Mouse (Mus musculus): ENCODE measurements at regions not wholly inside any gene's neighbourhood (a gene's known extent, or its start where the extent isn't known, plus 50 kb on each side); places are given as distances from the start of the nearest gene placed in this dataset.

DNA sequence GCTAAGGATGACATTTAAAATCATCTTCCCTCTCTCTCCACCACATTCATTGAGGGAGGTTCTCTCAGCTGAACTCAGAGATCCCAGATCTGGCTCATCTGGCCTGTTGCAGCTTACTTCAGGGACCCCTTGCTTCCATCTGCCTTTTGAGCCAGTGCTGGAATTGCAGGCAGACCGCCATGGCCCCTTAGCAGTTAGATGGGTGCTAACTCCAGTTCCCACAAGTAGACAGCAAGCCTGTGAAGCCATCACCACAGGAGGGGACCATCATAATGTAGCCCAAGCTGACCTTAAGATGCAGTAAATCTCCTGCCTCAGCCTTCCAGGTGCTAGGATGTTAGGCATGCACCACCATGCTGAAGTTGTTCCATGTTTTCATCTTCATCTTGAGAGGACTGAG, 221.7 kb upstream of the Mphosph6 start:
- Histone ChIP-seq H3K4me1 (no peaks in the 10 kb centered on the region), H3K9ac (replicated peaks) (no peak overlapping the region), H3K4me3 (replicated peaks) (no peak overlapping the region), H3K27me3 (replicated peaks) (no peaks in the 10 kb centered on the region), H3K36me3 (no peaks in the 10 kb centered on the region), H3K27ac (replicated peaks) (no peak overlapping the region), H3K9me3 (replicated peaks) (no peaks in the 10 kb centered on the region), H3K4me2 (no peak overlapping the region)
- WGBS: 91% methylated on average over 1 of the region's 1 CpGs
- no peak for ATAC-seq (ENCODE audit: low FRiP score)

DNA sequence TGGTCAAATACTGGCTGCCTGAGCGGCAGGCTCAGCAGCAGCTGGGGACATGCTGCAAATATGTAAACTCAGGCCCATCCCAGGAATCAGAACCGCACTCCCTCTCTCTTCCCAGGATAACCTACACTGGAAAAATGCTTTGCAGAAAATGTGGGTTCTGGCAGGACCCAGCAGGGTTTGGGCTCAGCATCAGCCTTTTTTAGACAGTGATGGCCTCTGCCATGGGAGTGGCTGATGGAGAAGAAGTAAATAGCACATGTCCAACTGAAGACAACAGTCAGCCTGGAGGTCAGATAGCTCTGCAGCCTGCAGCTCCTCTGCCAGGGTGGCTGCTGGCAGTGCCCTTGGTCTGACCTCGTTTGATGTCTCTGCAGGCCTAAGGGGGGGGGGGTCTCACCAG, 220.2 kb upstream of the Mphosph6 start:
- no peak overlapping the region for H3K9ac ChIP-seq (replicated peaks)
- H3K27ac ChIP-seq (replicated peaks): no peak overlapping the region
- no peak for ATAC-seq (ENCODE audit: low FRiP score)
- H3K36me3 ChIP-seq: no peaks in the 10 kb centered on the region
- WGBS: 62% methylated on average over 3 of the region's 3 CpGs
- H3K4me1 ChIP-seq: peaks cover 7% of the 10 kb centered on the region; the same call in 1 of the 2 replicates
- no peaks in the 10 kb centered on the region for H3K9me3 ChIP-seq (replicated peaks)
- H3K4me3 ChIP-seq (replicated peaks): no peak overlapping the region
- H3K27me3 ChIP-seq (replicated peaks): no peaks in the 10 kb centered on the region
- H3K4me2 ChIP-seq: no peak overlapping the region

DNA sequence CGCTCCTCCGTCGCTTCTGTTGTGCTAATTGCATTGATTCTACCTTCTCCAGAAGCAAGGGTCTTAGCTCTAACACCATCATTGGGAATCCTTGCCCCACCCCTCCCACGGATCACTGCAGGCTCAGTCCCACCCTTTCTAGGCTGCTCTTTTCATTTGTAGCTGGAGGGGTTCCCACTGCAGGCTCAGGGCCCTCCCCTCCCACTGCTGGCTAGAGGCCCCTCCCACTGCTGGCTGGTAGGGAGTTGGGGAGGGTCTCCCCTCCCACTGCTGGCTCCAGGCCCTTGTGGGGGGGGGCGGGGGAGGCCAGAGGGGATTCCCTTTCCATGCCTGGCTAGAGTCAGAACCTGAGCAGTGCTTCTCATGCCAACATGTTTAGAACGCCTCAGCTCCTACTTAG, 215.5 kb upstream of the Mphosph6 start:
- 22% methylated on average over 6 of the region's 6 CpGs for WGBS
- ATAC-seq (ENCODE audit: low FRiP score): no peak; the same call in 1 of the 2 replicates

DNA sequence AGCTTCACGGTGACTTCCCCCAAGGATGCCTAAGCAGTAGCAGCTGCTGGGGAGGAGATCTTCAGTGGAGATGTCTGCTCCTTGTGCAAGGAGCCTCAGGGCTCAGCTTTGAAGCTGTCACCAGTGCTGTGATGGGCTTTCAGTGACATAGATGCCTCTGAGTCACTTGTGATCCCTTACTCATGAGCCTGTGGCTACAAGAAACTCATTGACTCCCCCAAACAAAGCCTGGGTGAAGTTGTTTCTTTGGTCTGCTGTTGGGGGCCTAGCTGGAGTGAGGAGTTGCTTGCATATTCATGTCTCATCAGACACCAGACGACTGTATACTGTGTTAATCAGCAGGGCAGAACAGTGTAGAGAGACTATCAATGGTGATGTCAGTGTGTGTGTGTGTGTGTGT, 203.4 kb upstream of the Mphosph6 start:
- H3K4me3 ChIP-seq (replicated peaks): no peak overlapping the region
- H3K4me2 ChIP-seq: no peak overlapping the region
- no peaks in the 10 kb centered on the region for H3K36me3 ChIP-seq
- no peak overlapping the region for H3K27ac ChIP-seq (replicated peaks)
- WGBS: 34% methylated on average over 2 of the region's 2 CpGs
- H3K9me3 ChIP-seq (replicated peaks): no peaks in the 10 kb centered on the region
- no peaks in the 10 kb centered on the region for H3K27me3 ChIP-seq (replicated peaks)
- no peak overlapping the region for H3K9ac ChIP-seq (replicated peaks)
- ATAC-seq (ENCODE audit: low FRiP score): no peak
- no peaks in the 10 kb centered on the region; the same call in 1 of the 2 replicates for H3K4me1 ChIP-seq

More for the DNA sequence above, 215.5 kb upstream of the Mphosph6 start:
- Histone ChIP-seq H3K4me2 (no peak overlapping the region), H3K27me3 (replicated peaks) (no peaks in the 10 kb centered on the region), H3K9ac (replicated peaks) (no peak overlapping the region), H3K4me1 (peaks cover 13% of the 10 kb centered on the region; the same call in 1 of the 2 replicates), H3K27ac (replicated peaks) (no peak overlapping the region), H3K36me3 (no peaks in the 10 kb centered on the region), H3K9me3 (replicated peaks) (no peaks in the 10 kb centered on the region), H3K4me3 (replicated peaks) (no peak overlapping the region)

DNA sequence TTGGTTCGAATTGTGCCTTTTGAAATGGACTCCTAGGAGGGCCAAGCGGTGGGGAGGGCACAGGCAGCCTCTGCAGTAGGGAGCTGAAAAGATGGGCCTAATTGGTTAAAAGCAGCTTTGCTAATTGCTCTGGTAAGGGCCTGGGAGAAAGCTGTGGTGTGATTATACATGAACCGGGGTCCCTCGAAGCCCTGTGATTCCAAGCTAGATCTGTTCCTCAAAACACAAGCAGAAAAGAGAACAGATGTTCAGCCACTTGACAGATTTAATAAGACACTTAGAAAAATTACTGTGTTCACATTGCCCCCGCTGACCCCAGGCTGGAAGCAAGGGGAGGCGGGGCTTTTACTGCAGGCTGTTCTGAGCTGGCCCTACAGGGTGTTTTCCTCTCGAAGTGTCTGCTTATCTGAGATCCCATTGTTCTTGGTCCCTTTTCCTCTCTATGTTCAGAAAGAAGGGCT, 202.7 kb upstream of the Mphosph6 start:
- no peak overlapping the region for H3K4me3 ChIP-seq (replicated peaks)
- no peaks in the 10 kb centered on the region for H3K27me3 ChIP-seq (replicated peaks)
- no peaks in the 10 kb centered on the region; the same call in 1 of the 2 replicates for H3K4me1 ChIP-seq
- no peaks in the 10 kb centered on the region for H3K9me3 ChIP-seq (replicated peaks)
- 26% methylated on average over 7 of the region's 7 CpGs for WGBS
- H3K9ac ChIP-seq (replicated peaks): no peak overlapping the region
- H3K4me2 ChIP-seq: no peak overlapping the region
- ATAC-seq (ENCODE audit: low FRiP score): no peak
- H3K27ac ChIP-seq (replicated peaks): no peak overlapping the region
- H3K36me3 ChIP-seq: no peaks in the 10 kb centered on the region

DNA sequence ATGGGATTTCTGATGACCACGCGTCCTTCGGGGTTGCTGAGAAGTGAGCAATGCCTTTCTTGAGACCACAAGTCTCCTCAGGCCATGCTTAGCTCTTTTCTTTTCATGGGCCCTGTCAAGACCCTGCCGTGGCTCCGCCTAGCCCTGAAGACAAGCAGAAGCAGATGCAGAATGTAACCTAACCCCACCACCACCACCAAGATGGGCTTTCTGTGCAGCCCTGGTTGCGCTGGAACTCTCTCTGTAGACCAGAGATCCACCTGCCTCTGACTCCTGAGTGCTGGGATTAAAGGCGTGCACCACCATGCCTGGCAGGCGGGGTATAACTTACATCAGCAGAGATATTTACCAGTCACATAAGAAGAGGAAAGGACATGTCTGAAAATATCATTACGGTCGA, 199.4 kb upstream of the Mphosph6 start:
- no peaks in the 10 kb centered on the region; the same call in 1 of the 2 replicates for H3K4me1 ChIP-seq
- no peaks in the 10 kb centered on the region for H3K9me3 ChIP-seq (replicated peaks)
- no peak overlapping the region for H3K27ac ChIP-seq (replicated peaks)
- H3K4me3 ChIP-seq (replicated peaks): no peak overlapping the region
- 93% methylated on average over 10 of the region's 10 CpGs for WGBS
- H3K4me2 ChIP-seq: no peak overlapping the region
- H3K36me3 ChIP-seq: no peaks in the 10 kb centered on the region
- ATAC-seq (ENCODE audit: low FRiP score): no peak
- H3K27me3 ChIP-seq (replicated peaks): no peaks in the 10 kb centered on the region
- H3K9ac ChIP-seq (replicated peaks): no peak overlapping the region

DNA sequence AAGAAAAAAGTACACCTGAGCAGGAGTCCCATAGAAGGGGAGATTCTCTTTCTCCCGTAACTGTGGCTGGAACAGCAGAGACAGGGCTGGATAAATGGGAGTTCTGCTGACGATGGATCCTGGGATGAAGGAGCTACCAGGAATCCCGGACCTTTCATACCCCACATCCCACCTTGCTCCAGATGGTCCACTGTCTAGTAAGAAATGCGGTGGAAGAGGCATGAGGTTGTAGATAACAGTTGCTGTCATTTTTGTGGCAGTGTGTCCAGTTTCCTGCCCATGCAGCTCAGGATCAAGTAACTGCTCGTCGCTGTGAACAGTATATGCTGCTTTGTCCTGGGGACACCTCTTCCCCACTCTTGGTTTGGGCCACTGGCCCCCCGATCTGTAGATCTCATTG, 190.1 kb upstream of the Mphosph6 start:
- Histone ChIP-seq H3K9me3 (replicated peaks) (no peaks in the 10 kb centered on the region), H3K4me1 (no peaks in the 10 kb centered on the region), H3K27me3 (replicated peaks) (no peaks in the 10 kb centered on the region), H3K36me3 (no peaks in the 10 kb centered on the region), H3K9ac (replicated peaks) (no peak overlapping the region), H3K4me3 (replicated peaks) (no peak overlapping the region), H3K4me2 (no peak overlapping the region), H3K27ac (replicated peaks) (no peak overlapping the region)
- 89% methylated on average over 7 of the region's 7 CpGs for whole genome bisulfite sequencing
- ATAC-seq (ENCODE audit: low FRiP score): no peak

DNA sequence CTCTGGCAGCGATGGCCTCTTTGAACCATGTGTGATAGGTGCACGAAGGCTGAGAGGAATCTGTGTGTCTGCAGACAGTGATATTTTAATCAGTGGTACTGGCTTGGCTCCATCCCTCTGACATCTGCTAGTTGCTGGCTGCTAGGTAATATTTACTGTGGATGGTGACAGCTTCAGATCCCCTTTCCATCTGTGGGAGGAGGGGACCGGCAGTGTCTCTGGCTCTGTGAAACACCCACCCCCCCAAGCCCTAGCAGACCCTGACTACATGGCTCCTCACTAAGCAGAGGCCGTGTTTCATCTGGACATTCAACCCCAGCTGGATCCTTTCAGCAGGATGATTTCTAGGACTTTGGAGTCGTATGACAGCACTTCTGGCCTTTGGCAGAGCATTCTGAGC, 187.0 kb upstream of the Mphosph6 start:
- no peak overlapping the region for H3K9ac ChIP-seq (replicated peaks)
- ATAC-seq (ENCODE audit: low FRiP score): no peak
- WGBS: 66% methylated on average over 5 of the region's 5 CpGs
- H3K27ac ChIP-seq (replicated peaks): no peak overlapping the region
- no peaks in the 10 kb centered on the region for H3K4me1 ChIP-seq
- no peak overlapping the region for H3K4me2 ChIP-seq
- peaks cover 8% of the 10 kb centered on the region; the same call in 1 of the 2 replicates for H3K9me3 ChIP-seq (replicated peaks)
- no peaks in the 10 kb centered on the region for H3K27me3 ChIP-seq (replicated peaks)
- no peak overlapping the region for H3K4me3 ChIP-seq (replicated peaks)
- no peaks in the 10 kb centered on the region for H3K36me3 ChIP-seq

DNA sequence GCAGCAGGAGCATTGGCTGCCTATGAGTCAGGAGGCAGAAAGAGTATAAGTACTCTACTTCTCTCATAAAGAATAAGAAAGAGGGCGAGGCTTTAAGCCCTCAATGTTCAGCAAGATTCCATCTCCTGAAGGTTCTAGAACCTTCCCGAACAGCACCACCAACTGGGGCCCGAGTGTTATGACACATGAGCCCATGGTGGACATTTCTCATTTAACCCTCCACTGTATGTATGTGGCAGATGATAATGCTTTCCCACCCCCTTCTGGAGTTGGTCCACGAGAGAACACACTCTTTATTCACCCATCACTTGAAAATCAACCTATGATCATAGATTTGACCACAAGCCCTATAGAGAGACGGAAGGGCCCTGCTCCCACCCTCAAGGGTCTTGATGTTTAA, 166.6 kb upstream of the Mphosph6 start:
- WGBS: 94% methylated on average over 5 of the region's 5 CpGs
- H3K9me3 ChIP-seq (replicated peaks): no peaks in the 10 kb centered on the region
- no peak for ATAC-seq (ENCODE audit: low FRiP score)

DNA sequence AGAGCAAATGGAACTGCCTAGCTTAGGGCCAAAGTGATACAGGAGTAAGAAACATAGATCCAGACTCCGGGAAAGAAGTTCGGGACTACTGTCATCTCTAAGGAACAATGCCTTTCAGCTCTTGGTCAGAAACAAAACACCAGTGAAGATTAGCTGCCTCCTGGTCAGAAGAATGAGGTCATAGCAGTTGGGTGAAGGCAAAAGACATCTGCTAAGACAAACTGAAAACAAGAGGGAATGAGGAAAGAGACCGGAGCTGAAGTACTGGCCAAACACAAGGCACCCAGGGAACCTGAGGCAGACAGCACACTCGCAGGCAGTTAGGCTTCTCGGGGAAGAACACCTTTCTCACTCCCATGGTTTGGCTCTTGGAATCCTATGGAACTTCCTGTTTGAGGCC, 164.8 kb upstream of the Mphosph6 start:
- 90% methylated on average over 5 of the region's 5 CpGs for WGBS
- Histone ChIP-seq H3K27me3 (replicated peaks) (no peaks in the 10 kb centered on the region), H3K9me3 (replicated peaks) (no peaks in the 10 kb centered on the region), H3K36me3 (no peaks in the 10 kb centered on the region), H3K27ac (replicated peaks) (no peak overlapping the region), H3K9ac (replicated peaks) (no peak overlapping the region), H3K4me2 (no peak overlapping the region), H3K4me3 (replicated peaks) (no peak overlapping the region), H3K4me1 (no peaks in the 10 kb centered on the region)
- no peak for ATAC-seq (ENCODE audit: low FRiP score)

More for the DNA sequence above, 166.6 kb upstream of the Mphosph6 start:
- Histone ChIP-seq H3K4me1 (no peaks in the 10 kb centered on the region), H3K27ac (replicated peaks) (no peak overlapping the region), H3K4me2 (no peak overlapping the region), H3K4me3 (replicated peaks) (no peak overlapping the region), H3K9ac (replicated peaks) (no peak overlapping the region), H3K27me3 (replicated peaks) (no peaks in the 10 kb centered on the region), H3K36me3 (no peaks in the 10 kb centered on the region)

DNA sequence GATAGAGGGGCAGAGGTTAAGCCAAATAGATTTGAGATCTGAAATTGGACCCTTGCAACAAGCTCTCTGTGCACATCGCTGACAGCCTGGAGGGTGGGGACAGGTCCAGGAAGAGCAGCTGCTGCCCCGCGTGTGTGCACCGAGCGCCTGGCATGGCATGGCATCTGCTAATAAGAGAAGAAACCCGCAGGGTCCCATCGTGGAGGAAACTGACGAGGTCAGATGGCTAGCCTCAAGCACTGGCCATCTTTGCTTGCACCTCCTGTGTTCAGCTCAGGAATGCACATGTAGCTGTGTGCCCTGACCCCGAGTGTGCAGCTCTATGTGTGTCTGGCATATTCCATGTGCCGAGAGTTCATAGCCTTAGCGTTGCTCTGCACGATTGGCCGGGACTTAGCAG, 161.7 kb upstream of the Mphosph6 start:
- no peaks in the 10 kb centered on the region for H3K27me3 ChIP-seq (replicated peaks)
- ATAC-seq (ENCODE audit: low FRiP score): no peak
- no peaks in the 10 kb centered on the region for H3K36me3 ChIP-seq
- WGBS: 86% methylated on average over 13 of the region's 13 CpGs
- no peak overlapping the region for H3K4me3 ChIP-seq (replicated peaks)
- H3K4me2 ChIP-seq: no peak overlapping the region
- no peaks in the 10 kb centered on the region for H3K9me3 ChIP-seq (replicated peaks)
- H3K9ac ChIP-seq (replicated peaks): no peak overlapping the region
- 0 out of 2 replicates have a peak, but pooled peaks cover 4% of the 10 kb centered on the region for H3K4me1 ChIP-seq
- H3K27ac ChIP-seq (replicated peaks): no peak overlapping the region

DNA sequence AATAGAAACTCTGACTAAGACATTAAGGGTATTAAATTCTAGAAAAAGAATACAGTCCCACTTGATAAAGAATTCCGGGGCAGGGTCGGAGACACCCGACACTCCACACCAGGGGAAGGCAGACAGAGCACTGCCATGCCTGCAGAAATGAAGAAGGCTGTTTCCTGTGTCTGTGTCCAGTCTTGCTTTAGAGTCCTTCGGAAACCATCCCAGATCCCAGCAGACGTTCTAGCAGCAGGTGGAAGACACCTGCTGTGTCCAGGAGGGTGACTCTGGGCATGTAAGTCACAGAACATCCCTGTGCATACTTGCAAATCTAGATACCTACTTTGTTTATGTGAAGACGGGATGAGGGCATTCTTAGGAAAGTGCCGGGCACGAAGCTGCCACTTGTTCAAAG, 160.9 kb upstream of the Mphosph6 start:
- Histone ChIP-seq H3K4me1 (peaks cover 4% of the 10 kb centered on the region; the same call in 1 of the 2 replicates), H3K9me3 (replicated peaks) (no peaks in the 10 kb centered on the region), H3K36me3 (no peaks in the 10 kb centered on the region), H3K27ac (replicated peaks) (no peak overlapping the region), H3K27me3 (replicated peaks) (no peaks in the 10 kb centered on the region), H3K4me2 (no peak overlapping the region), H3K9ac (replicated peaks) (no peak overlapping the region), H3K4me3 (replicated peaks) (no peak overlapping the region)
- WGBS: 89% methylated on average over 8 of the region's 8 CpGs
- ATAC-seq (ENCODE audit: low FRiP score): no peak

DNA sequence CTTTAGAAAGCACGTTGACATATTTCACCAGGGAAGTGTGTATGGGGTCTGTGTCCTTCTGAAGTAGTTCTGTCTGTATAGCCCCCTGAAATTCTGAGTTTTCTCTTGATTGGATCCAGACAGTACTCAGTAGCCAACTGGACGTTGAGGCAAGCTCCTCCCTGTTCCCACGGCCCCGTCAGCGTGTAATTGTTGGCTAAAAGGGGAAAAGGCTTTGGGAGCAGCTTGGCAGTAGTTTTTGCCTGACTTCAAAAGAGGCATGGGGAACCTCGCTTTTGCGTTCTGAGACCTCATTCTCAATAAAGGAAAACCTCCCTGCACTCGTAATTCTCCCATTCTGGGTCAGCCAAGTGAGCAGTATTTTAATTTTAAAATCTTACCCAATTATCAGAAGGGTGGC, 157.8 kb upstream of the Mphosph6 start:
- no peaks in the 10 kb centered on the region for H3K36me3 ChIP-seq
- no peak overlapping the region for H3K4me2 ChIP-seq
- H3K27me3 ChIP-seq (replicated peaks): no peaks in the 10 kb centered on the region
- WGBS: 55% methylated on average over 8 of the region's 8 CpGs
- H3K27ac ChIP-seq (replicated peaks): no peak overlapping the region
- H3K9me3 ChIP-seq (replicated peaks): no peaks in the 10 kb centered on the region
- peaks cover 12% of the 10 kb centered on the region; the same call in 1 of the 2 replicates for H3K4me1 ChIP-seq
- H3K4me3 ChIP-seq (replicated peaks): no peak overlapping the region
- H3K9ac ChIP-seq (replicated peaks): no peak overlapping the region
- no peak for ATAC-seq (ENCODE audit: low FRiP score)
